Mouse (Mus musculus): Measurements from ENCODE around the gene Prpf31.
"Not testable (repeated sequence)": the region's sequence is repeated elsewhere in the genome, so short reads cannot be mapped to it uniquely, and the experiment has no call there.

Prpf31 gene

GRCm38 (mm10) chr7:3629543-3630477, at the start of gene Prpf31, which contains the start of gene Tfpt:
Gene Prpf31 (plus strand): TSS chr7:3629985.
Gene Tfpt (minus strand): TSS chr7:3629929.
- peak; percentile 85 for DNase-seq (ENCODE audit: extremely low read depth, low read depth, low spot score)

GRCm38 (mm10) chr7:3580029-3580428, 49.8 kb upstream of the Prpf31 start:
- no peak for DNase-seq (ENCODE audit: extremely low read depth, low read depth, low spot score)

- DNase-seq (ENCODE audit: extremely low read depth, low read depth, low spot score): no peak
Measured at GRCm38 (mm10) chr7:3585763-3586162, 44.0 kb upstream of the Prpf31 start.

GRCm38 (mm10) chr7:3586255-3586654, 43.5 kb upstream of the Prpf31 start:
- DNase-seq (ENCODE audit: extremely low read depth, low read depth, low spot score): no peak

GRCm38 (mm10) chr7:3587292-3587691, 42.5 kb upstream of the Prpf31 start:
- no peak for DNase-seq (ENCODE audit: extremely low read depth, low read depth, low spot score)

GRCm38 (mm10) chr7:3590550-3590949, 39.2 kb upstream of the Prpf31 start:
- no peak for DNase-seq (ENCODE audit: extremely low read depth, low read depth, low spot score)

- DNase-seq (ENCODE audit: extremely low read depth, low read depth, low spot score): no peak
Measured at GRCm38 (mm10) chr7:3591534-3591933, 38.3 kb upstream of the Prpf31 start.

- no peak for DNase-seq (ENCODE audit: extremely low read depth, low read depth, low spot score)
Measured at GRCm38 (mm10) chr7:3593855-3594254, 35.9 kb upstream of the Prpf31 start.

GRCm38 (mm10) chr7:3594686-3595085, 35.1 kb upstream of the Prpf31 start:
- DNase-seq (ENCODE audit: extremely low read depth, low read depth, low spot score): no peak

GRCm38 (mm10) chr7:3595146-3595545, 34.6 kb upstream of the Prpf31 start:
- no peak for DNase-seq (ENCODE audit: extremely low read depth, low read depth, low spot score)

GRCm38 (mm10) chr7:3597755-3598154, 32.0 kb upstream of the Prpf31 start:
- DNase-seq (ENCODE audit: extremely low read depth, low read depth, low spot score): not testable (repeated sequence)

GRCm38 (mm10) chr7:3601119-3601518, 28.7 kb upstream of the Prpf31 start:
- DNase-seq (ENCODE audit: extremely low read depth, low read depth, low spot score): no peak

- no peak for DNase-seq (ENCODE audit: extremely low read depth, low read depth, low spot score)
Measured at GRCm38 (mm10) chr7:3606798-3607197, 23.0 kb upstream of the Prpf31 start.

- no peak for DNase-seq (ENCODE audit: extremely low read depth, low read depth, low spot score)
Measured at GRCm38 (mm10) chr7:3607391-3607790, 22.4 kb upstream of the Prpf31 start.

GRCm38 (mm10) chr7:3608668-3609067, 21.1 kb upstream of the Prpf31 start:
- DNase-seq (ENCODE audit: extremely low read depth, low read depth, low spot score): no peak

- no peak for DNase-seq (ENCODE audit: extremely low read depth, low read depth, low spot score)
Measured at GRCm38 (mm10) chr7:3609082-3609481, 20.7 kb upstream of the Prpf31 start.

- DNase-seq (ENCODE audit: extremely low read depth, low read depth, low spot score): no peak
Measured at GRCm38 (mm10) chr7:3610437-3610836, 19.3 kb upstream of the Prpf31 start.

GRCm38 (mm10) chr7:3611006-3611405, 18.8 kb upstream of the Prpf31 start:
- no peak for DNase-seq (ENCODE audit: extremely low read depth, low read depth, low spot score)

GRCm38 (mm10) chr7:3614021-3614420, 15.8 kb upstream of the Prpf31 start:
- no peak for DNase-seq (ENCODE audit: extremely low read depth, low read depth, low spot score)

GRCm38 (mm10) chr7:3616057-3616388, 13.8 kb upstream of the Prpf31 start, which contains the start of gene Oscar:
Gene Oscar (minus strand): TSS chr7:3616157.
- DNase-seq (ENCODE audit: extremely low read depth, low read depth, low spot score): no peak

GRCm38 (mm10) chr7:3616389-3617241, 13.2 kb upstream of the Prpf31 start:
- DNase-seq (ENCODE audit: extremely low read depth, low read depth, low spot score): no peak
